Mouse (Mus musculus) urinary bladder, postnatal 10 days (tissue): ENCODE results near the gene Pbld1.

Experiments used
- DNase-seq: peaks from one replicate; pipeline ENCODE4 v3.0.0; 2022; ENCODE audit warnings: low spot score

Gene Pbld1

DNA sequence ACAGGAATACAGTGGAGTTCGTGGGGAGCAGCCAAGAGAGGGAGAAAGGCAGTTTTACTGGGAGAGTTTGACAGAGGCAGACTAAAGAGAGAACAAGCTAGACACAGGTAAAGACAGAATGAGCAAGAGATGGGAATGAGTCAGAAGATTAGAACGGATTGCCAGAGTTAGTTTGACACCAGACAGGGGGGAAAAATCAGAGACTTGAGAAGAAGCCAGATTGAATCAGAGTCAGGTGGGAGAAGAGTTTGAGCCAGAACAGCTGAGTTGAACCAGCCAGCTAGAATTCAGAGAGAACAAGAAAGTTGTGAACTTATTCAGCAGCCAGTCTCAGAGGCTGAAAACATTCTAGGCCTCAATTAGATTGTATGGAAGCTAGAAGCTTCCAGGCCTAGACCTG is at the start of gene Pbld1:
Pbld1 (plus strand) TSS at position 301 of the 400 bp plus-strand sequence.
- DNase-seq, result no peak

- DNase-seq, result no peak
Observed at GRCm38 (mm10) chr10:63010268-63010667, 49.7 kb upstream of the Pbld1 start.

DNA sequence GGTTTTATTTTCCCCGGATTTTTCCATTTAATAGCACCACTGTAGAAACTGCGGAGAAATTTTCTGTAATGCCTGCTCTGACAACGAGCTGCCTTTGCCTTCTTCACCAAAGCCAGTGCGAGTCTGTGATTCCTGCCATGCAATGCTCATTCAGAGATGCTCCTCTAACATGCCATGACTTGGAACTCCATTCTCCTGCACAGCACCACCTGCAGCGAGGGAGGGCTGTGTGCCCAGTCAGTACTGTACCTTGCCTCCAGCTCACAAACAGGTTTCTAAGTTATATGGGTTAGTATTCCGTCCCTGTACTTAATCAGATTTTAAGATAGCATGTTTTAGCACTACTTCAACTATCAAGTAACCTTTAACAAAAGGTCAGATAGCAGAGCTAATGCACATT is 48.4 kb upstream of the Pbld1 start:
- no peak for DNase-seq

- no peak for DNase-seq
Observed at GRCm38 (mm10) chr10:63013476-63013875, 46.5 kb upstream of the Pbld1 start.

GRCm38 (mm10) chr10:63014168-63014567 is 45.8 kb upstream of the Pbld1 start:
- DNase-seq, result no peak

DNA sequence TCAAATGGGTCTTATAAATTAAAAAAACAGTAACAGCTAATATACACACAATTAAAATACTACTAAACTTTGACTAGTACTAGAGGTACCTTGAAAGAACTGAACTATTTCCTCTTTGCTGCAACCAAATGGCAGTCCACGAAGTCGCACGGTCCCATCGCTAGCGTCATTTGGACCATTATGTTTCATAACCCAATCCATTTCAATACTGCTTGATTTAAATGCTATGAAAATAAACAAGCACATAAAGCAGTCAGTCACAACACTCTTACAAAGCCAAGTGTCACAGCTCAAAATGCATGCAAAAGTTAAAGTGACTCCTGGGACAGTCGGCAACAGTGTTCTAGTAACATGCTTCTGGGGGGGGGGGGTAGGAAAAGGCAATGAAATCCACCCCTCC is 40.7 kb upstream of the Pbld1 start:
- no peak for DNase-seq

- no peak for DNase-seq
Observed at GRCm38 (mm10) chr10:63021702-63022101, 38.3 kb upstream of the Pbld1 start.

- no peak for DNase-seq
Observed at GRCm38 (mm10) chr10:63022541-63023120, 37.3 kb upstream of the Pbld1 start.

DNA sequence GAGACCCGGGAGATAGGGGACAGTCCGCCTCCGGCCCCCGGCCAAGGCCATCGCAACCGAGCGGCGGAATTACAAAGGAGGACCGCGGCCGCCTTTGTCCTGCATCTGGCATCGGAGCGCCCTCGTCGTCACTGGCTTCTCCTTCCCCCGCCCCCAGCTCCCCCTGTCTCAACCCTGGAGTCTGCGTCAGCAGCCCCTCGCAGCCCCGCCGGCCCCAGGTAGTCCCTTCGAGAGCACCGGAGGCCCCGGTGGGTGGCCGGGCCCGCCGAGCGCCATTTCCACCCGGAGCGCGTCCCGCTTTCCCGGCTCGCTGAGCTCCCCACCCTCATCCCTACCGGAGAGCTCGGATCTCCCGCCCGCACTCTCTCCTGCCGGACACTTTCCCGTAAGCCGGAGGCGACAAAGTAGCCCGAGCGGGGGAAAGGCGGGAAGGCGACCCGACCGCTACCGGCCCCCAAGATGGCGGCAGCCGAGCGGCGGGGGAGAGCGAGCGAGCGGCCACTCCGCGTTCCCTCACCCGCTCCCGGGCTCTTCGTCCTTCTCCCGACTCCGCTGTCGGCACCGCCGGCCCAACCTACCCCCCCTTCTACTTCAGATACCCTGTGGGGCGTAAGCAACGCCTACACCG is 36.7 kb upstream of the Pbld1 start:
- DNase-seq, result peak; percentile 24

DNA sequence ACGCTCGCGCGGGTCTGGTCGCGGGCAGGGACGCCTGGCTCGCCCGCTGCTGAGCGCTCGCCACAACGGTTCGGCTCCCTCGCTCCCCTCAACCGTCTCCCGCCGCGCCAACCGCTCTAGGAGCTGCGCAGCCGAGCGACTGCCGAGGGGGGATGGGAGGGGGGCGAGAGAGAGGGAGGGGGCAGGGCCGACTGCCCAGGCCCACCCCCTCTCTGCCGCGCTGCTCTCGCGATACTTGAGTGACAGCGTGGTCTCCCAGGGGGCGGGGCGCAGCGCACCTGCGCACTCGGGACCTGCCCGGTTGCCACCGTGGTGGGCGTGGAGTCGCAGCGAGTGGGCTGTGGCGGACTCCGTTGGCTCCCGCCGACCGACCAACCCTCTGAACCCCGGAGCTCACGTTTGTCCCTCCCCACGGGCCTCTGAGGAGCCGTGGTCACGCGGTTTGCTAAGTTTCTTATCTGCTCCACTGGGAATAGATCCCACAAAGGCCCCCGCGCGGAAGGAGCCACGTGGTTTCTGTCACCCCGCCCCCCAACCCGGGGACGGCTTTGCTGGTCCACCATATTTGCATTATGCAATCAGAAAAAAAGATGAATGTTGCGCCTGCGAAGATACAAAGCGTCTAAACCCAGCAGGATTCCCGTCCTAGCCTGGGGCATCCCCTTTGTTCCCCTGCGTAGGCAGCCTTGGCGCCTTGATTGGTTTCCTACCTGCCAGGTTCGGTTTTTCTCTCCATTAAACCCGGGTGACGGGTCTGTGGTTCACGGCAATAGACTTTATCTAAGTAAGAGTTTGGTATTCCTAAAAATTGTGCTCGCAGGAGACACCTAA is 36.0 kb upstream of the Pbld1 start, which contains the start of the genes Hnrnph3 and Pbld2:
Hnrnph3 (minus strand) TSS at position 469 of the 831 bp plus-strand sequence.
Pbld2 (plus strand) TSS at position 567 of the 831 bp plus-strand sequence.
- peak; percentile 99 for DNase-seq

- no peak for DNase-seq
Observed at GRCm38 (mm10) chr10:63024580-63024910, 35.4 kb upstream of the Pbld1 start.

DNA sequence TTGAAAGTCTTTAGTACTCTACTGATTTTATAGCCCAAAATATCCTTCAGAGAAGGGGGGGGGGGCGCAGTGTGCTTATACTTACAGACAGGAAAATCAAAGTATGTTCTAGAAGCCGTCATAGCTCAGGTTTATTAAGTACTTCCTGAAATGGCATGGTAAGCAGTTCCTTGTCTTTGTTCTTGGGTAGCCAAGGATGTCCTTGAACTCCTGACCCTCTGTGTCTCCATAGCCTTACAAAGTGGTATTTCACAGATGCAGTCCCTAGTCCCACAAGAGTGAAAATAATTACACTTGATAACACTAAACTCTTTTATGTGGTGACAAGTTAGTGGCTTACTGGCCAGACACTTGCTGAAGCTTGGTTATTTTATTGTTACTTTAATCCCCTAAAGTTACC is 34.9 kb upstream of the Pbld1 start:
- no peak for DNase-seq

DNA sequence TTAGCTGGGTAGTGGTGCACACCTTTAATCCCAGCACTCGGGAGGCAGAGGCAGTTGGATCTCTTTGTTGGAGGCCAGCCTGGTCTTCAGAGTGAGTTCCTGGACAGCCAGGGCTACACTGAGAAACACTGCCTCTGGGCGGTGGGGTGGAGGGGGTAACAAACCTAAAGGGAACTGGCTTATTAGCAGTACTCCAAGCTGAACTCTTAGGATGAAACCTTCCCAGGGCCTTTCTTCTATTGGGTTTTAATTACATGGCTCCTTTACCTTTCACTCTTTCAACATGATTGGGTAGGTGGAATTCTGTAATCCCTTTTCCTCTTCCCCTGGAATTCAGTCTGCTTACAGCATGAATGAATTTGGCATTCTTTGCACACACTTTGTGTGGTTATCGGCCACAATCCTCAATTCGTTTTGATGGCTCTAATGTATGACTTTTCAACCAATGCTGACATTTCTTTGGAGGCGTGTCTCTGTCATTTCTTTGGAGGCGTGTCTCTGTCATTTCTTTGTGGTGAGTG is 34.4 kb upstream of the Pbld1 start:
- no peak for DNase-seq

DNA sequence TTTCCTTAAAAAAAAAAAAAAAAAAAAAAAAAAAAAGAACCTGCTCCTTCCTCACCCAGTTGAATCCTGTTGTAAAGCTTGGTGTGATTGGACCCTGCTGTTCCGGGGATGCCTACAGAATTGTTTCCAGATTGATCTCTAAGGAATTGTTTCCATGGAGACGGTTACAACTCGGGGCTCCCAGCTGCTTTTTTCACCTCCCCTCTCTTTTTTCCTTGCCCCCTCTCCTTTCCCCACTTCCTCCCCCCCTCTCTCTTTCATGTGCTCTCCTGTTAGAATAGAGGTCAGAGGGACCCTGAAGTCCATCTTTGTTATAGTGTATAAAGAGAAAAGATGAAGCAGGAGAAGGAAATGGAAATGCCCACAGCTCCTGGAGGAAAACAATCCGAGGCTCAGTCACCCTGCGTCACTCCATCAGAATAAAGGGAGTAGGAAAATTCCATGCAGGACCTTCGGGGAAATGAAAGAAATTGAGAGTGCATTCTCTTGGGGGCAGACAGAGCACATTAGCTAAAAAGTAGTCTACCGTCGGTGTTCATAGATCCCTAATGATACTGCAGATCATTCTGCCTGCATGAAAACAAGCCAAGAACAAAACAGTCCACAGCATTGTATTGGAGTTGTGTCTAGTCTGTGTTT is 33.7 kb upstream of the Pbld1 start:
- no peak for DNase-seq

DNA sequence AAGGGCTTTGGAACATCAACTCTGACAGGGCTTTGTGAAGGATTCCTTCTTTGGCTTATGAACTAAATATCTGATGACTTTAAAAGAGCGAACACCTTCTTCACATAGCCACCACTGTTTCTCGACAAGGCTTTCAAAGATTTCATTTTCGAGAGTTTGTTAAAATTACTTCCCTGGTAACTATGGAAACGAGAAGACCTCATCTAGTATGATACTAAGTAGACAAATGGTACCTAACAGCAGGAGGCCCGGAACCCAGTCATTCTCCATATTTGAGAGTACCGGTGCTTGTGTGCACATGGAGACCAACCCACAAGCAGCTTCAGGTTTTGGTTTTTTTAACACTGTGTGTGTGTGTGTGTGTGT is 33.2 kb upstream of the Pbld1 start:
- DNase-seq, result no peak

DNA sequence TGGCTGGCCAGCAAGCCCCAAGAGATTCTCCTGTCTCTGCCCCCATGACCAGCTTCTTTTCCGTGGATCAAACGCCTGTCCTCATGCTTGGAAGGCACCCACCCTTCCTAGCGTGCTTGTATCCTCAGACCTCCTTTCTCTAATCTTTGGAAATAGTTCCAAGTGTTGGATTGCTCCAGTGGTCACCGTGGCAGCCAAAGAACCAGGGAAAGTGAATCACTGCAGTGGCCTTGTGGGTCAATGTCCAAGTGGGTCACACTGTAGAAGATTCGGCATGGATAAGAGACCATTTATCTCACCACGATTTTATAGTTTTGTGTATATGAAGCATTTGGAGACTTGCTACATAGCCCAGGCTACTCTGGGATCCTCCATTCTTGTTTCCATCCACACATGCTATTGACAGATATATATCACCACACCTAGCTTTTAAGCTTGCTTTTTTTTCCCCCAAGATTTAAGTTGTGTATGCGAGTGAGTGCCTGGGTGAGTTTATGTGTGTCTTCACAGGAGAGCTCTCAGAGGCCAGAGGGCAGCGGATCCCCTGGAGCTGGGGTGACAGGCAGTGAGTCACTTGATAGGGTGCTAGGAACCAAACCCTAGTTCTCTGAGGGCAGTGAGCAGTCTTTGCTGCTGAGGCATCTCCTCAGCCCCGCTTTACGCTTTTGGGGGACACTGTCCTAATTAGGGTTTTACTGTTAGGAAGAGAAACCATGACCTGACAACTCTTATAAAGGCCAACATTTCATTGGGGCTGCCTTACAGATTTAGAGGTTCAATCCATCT is 32.4 kb upstream of the Pbld1 start:
- no peak for DNase-seq

DNA sequence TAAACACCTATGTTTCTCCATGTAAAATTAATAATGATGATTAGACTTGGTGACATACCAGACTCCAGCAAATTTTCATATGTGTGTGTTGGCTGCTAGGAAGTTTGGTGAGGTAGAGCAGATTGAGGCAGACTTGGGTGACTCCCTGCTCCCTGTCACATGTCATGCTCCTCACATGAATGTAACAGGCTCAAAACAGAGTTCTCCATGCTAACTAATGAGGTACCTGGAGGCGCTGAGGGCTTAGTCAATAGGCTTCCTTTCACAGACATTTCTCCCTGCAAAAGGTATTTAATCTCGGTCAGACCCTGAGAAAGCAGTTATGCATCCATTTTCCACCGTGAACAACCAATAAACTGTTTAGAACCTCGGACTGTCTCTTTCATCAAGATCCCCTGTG is 31.6 kb upstream of the Pbld1 start:
- no peak for DNase-seq

- no peak for DNase-seq
Observed at GRCm38 (mm10) chr10:63032267-63032666, 27.7 kb upstream of the Pbld1 start.

- DNase-seq, result no peak
Observed at GRCm38 (mm10) chr10:63032956-63033355, 27.0 kb upstream of the Pbld1 start.

- DNase-seq, result no peak
Observed at GRCm38 (mm10) chr10:63038571-63039320, 21.2 kb upstream of the Pbld1 start.
